Mouse (Mus musculus) bone marrow, adult 2 months (tissue): ENCODE results near the gene Slc5a6. TPM values are rescaled to one million over a fixed set of nuclear protein-coding genes. Genes with fewer than 3 reads are reported as not detected.
"Not testable (repeated sequence)": the region's sequence is repeated elsewhere in the genome, so short reads cannot be mapped to it uniquely, and the experiment has no call there.

Source experiments
- H3K27ac ChIP-seq: fragments of 200-500 bp; 2 replicates; pipeline ENCODE4 v1.5.1; 2012; ENCODE audit warnings: low read depth, mild to moderate bottlenecking, control low read depth, inconsistent platforms, low read length; ENCODE audit not compliant: control insufficient read depth, poor library complexity, insufficient read depth
- H3K4me1 ChIP-seq: fragments of 200-500 bp; 2 replicates; pipeline ENCODE4 v1.6.1; 2011; ENCODE audit warnings: low read length; ENCODE audit not compliant: control insufficient read depth, insufficient read depth
- H3K4me3 ChIP-seq: fragments of 200-500 bp; replicated peaks from 2 replicates; pipeline ENCODE3; 2011; ENCODE audit warnings: mild to moderate bottlenecking, low read depth, low read length, control low read depth; ENCODE audit not compliant: control insufficient read depth
- CTCF ChIP-seq: fragments of 200-500 bp; IDR thresholded peaks from 2 replicates; pipeline ENCODE4 v1.5.1; 2011; ENCODE audit warnings: low read length, control low read depth; ENCODE audit not compliant: control insufficient read depth, insufficient read depth
- POLR2A ChIP-seq: fragments of 200-500 bp; IDR thresholded peaks from 2 replicates; pipeline ENCODE4 v1.6.1; 2011; ENCODE audit warnings: low read depth, mild to moderate bottlenecking, control low read depth, low read length, borderline replicate concordance; ENCODE audit not compliant: control insufficient read depth
- WGBS: fragments of 180-500 bp; shearing (Covaris S2); methylation state at CpG from one replicate; pipeline ENCODE4 v1.1.7; 2018; 5-methylcytosine and 5-hydroxymethylcytosine counted together
- polyA plus RNA-seq: library from polyadenylated mRNA; stranded (reverse); fragments of >200 nt; gene quantifications from 2 replicates; pipeline ENCODE4 v1.2.4, GENCODE M21; 2011; ENCODE audit warnings: low replicate concordance; ENCODE audit not compliant: missing spikeins, insufficient read depth, insufficient read length

Slc5a6 gene
- polyA plus RNA-seq, 1 experiment, result 3.6 TPM

- Histone ChIP-seq H3K4me1 (no peaks in the 10 kb centered on the region), H3K27ac (no peak overlapping the region), H3K4me3 (no peak overlapping the region)
- WGBS, result 84% methylated on average over 13 of the region's 13 CpGs
- TF ChIP-seq POLR2A (no peak), CTCF (no peak)
Measured at GRCm38 (mm10) chr5:31076346-31076745, 27.6 kb upstream of the Slc5a6 start.

- WGBS, result 91% methylated on average over 12 of the region's 12 CpGs
- no peak for TF ChIP-seq POLR2A
- no peak for TF ChIP-seq CTCF
Measured at GRCm38 (mm10) chr5:31073176-31073575, 24.5 kb upstream of the Slc5a6 start.

GRCm38 (mm10) chr5:31071821-31072220, 23.1 kb upstream of the Slc5a6 start:
- Histone ChIP-seq H3K4me3 (no peak overlapping the region), H3K27ac (no peak overlapping the region), H3K4me1 (no peaks in the 10 kb centered on the region)
- WGBS, result 92% methylated on average over 11 of the region's 11 CpGs
- no peak for TF ChIP-seq CTCF
- TF ChIP-seq POLR2A, result no peak

More at GRCm38 (mm10) chr5:31073176-31073575, 24.5 kb upstream of the Slc5a6 start:
- Histone ChIP-seq H3K4me3 (no peak overlapping the region), H3K27ac (no peak overlapping the region), H3K4me1 (no peaks in the 10 kb centered on the region)

GRCm38 (mm10) chr5:31071059-31071458, 22.3 kb upstream of the Slc5a6 start:
- H3K4me1 ChIP-seq, result no peaks in the 10 kb centered on the region
- H3K27ac ChIP-seq, result no peak overlapping the region
- WGBS, result 81% methylated on average over 2 of the region's 2 CpGs
- TF ChIP-seq CTCF (no peak), POLR2A (no peak)
- no peak overlapping the region for H3K4me3 ChIP-seq

GRCm38 (mm10) chr5:31069810-31070209, 21.1 kb upstream of the Slc5a6 start:
- WGBS, result 91% methylated on average over 3 of the region's 3 CpGs
- TF ChIP-seq CTCF, result no peak
- no peak for TF ChIP-seq POLR2A
- Histone ChIP-seq H3K4me1 (no peaks in the 10 kb centered on the region), H3K4me3 (no peak overlapping the region), H3K27ac (no peak overlapping the region)

- 28% methylated on average over 19 of the region's 19 CpGs for WGBS
- Histone ChIP-seq H3K4me3 (peak overlapping the region; percentile 77), H3K4me1 (peaks cover 3% of the 10 kb centered on the region; the same call in 1 of the 2 replicates), H3K27ac (no peak overlapping the region)
- TF ChIP-seq POLR2A (no peak), CTCF (no peak)
Measured at GRCm38 (mm10) chr5:31055216-31056140, 6.8 kb upstream of the Slc5a6 start.

- TF ChIP-seq POLR2A (peak; percentile 75; the same call in 1 of the 2 replicates), CTCF (peak; percentile 15; the same call in 1 of the 2 replicates)
- Histone ChIP-seq H3K4me3 (peak within 1 kb of the TSS; percentile 77), H3K27ac (no peak within 1 kb of the TSS; the same call in 1 of the 2 replicates), H3K4me1 (peaks cover 3% of the 10 kb centered on the region; the same call in 1 of the 2 replicates)
- WGBS, result 3% methylated on average over 64 of the region's 64 CpGs
Measured at GRCm38 (mm10) chr5:31054261-31055215, 5.8 kb upstream of the Slc5a6 start, which contains the start of gene Cad. Cad (plus strand) TSS chr5:31054780.

- WGBS, result 81% methylated on average over 4 of the region's 4 CpGs
- H3K27ac ChIP-seq, result not testable (repeated sequence)
Measured at GRCm38 (mm10) chr5:31053728-31054127, 5.0 kb upstream of the Slc5a6 start.

More at GRCm38 (mm10) chr5:31053728-31054127, 5.0 kb upstream of the Slc5a6 start:
- H3K4me1 ChIP-seq, H3K4me3 ChIP-seq: not testable (repeated sequence)
